Mouse (Mus musculus) limb, embryonic 14.5 days (tissue): ENCODE results near the gene Slc39a3. TPM values are rescaled to one million over a fixed set of nuclear protein-coding genes. Genes with fewer than 3 reads are reported as not detected.

Experiments used
- ATAC-seq: fragments of 200-750 bp; cut with Nextera tagmentation; 2 replicates; pipeline ENCODE4 v1.8.0; 2017; ENCODE audit warnings: low read depth, moderate number of reproducible peaks, moderate TSS enrichment; ENCODE audit not compliant: low FRiP score
- DNase-seq: peaks from one replicate; pipeline ENCODE4 v3.0.0-alpha.2; 2015; ENCODE audit warnings: low spot score
- H3K27ac ChIP-seq: fragments of 300-500 bp; sonication (generic); replicated peaks from 2 replicates; pipeline ENCODE4 v1.5.1; 2014; ENCODE audit warnings: low read depth, mild to moderate bottlenecking, low read length, moderate library complexity, mixed read lengths
- H3K27me3 ChIP-seq: fragments of 300-500 bp; sonication (generic); 2 replicates; pipeline ENCODE4 v1.6.1; 2014; ENCODE audit warnings: low read length, mixed read lengths; ENCODE audit not compliant: control insufficient read depth, insufficient read depth
- H3K36me3 ChIP-seq: fragments of 300-500 bp; sonication (generic); 2 replicates; pipeline ENCODE4 v1.6.1; 2014; ENCODE audit warnings: mild to moderate bottlenecking, low read length, moderate library complexity, mixed read lengths; ENCODE audit not compliant: control insufficient read depth, insufficient read depth
- H3K4me1 ChIP-seq: fragments of 300-500 bp; sonication (generic); 2 replicates; pipeline ENCODE4 v1.6.1; 2014; ENCODE audit warnings: antibody characterized with exemption, low read length, mixed read lengths; ENCODE audit not compliant: control insufficient read depth, insufficient read depth
- H3K4me2 ChIP-seq: fragments of 300-500 bp; sonication (generic); replicated peaks from 2 replicates; pipeline ENCODE4 v1.6.1; 2014; ENCODE audit warnings: low read depth, mild to moderate bottlenecking, low read length, moderate library complexity; ENCODE audit not compliant: severe bottlenecking
- H3K4me3 ChIP-seq: fragments of 300-500 bp; sonication (generic); replicated peaks from 2 replicates; pipeline ENCODE4 v1.5.1; 2014; ENCODE audit warnings: low read length
- H3K9ac ChIP-seq: fragments of 300-500 bp; sonication (generic); 2 replicates; pipeline ENCODE4 v1.6.1; 2014; ENCODE audit warnings: mild to moderate bottlenecking, low read depth, low read length, moderate library complexity; ENCODE audit not compliant: severe bottlenecking
- H3K9me3 ChIP-seq: fragments of 300-500 bp; sonication (generic); 2 replicates; pipeline ENCODE4 v1.6.1; 2016; ENCODE audit warnings: low read length; ENCODE audit not compliant: control insufficient read depth
- POLR2A ChIP-seq: fragments of 200-500 bp; IDR thresholded peaks from 2 replicates; pipeline ENCODE4 v1.8.0; 2012; ENCODE audit warnings: inconsistent platforms, mild to moderate bottlenecking, moderate library complexity, borderline replicate concordance; ENCODE audit not compliant: insufficient read depth, insufficient read length; ENCODE audit errors: extremely low read depth
- WGBS: fragments of 180-500 bp; shearing (Covaris S2); extraction: QIAGEN DNeasy Blood & Tissue Kit; methylation state at CpG from one replicate; pipeline ENCODE4 v1.1.7; 2014; 5-methylcytosine and 5-hydroxymethylcytosine counted together
- polyA plus RNA-seq, 2 experiments: library from polyadenylated mRNA; depleted of rRNA in 1 of 2; stranded (reverse) in 1 of 2; unstranded in 1 of 2; fragments of >200 nt; fragmentation: Nextera tagmentation in 1 of 2; extraction: Ambion mirVana in 1 of 2; gene quantifications; 2 replicates each; pipeline versions ENCODE4 v1.2.1 to v1.2.3; 2012 to 2014

Gene Slc39a3
- polyA plus RNA-seq, 2 experiments = 12.8 to 25.9 TPM

DNA sequence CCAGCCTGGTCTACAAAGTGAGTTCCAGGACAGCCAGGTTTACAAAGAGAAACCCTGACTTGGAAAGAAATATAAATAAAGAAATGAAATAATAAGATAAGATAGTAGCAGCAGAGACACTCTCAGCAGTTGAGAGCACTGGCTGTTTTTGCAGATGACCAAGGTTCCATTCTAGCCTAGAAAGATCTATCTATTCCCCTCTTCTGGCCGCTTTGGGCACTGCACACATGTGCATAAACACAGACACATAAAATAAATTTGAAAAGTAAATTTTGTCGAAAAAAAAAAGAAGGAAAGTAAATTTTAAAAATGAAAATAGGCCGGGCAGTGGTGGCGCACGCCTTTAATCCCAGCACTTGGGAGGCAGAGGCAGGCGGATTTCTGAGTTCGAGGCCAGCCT lies 975 bp downstream of the Slc39a3 start:
- no peak overlapping the region for H3K27ac ChIP-seq
- no peak for TF ChIP-seq POLR2A
- DNase-seq (no peak), ATAC-seq (no peak)
- 72% methylated on average over 7 of the region's 7 CpGs for WGBS
- H3K4me3 ChIP-seq = no peak overlapping the region
- H3K36me3 ChIP-seq = peaks cover 8% of the 10 kb centered on the region
- H3K27me3 ChIP-seq = no peaks in the 10 kb centered on the region
- no peak overlapping the region for H3K9ac ChIP-seq
- no peak overlapping the region for H3K4me2 ChIP-seq
- H3K9me3 ChIP-seq = no peaks in the 10 kb centered on the region
- no peaks in the 10 kb centered on the region for H3K4me1 ChIP-seq

GRCm38 (mm10) chr10:81033586-81033985 lies 3.6 kb downstream of the Slc39a3 start:
- H3K4me1 ChIP-seq = no peaks in the 10 kb centered on the region
- no peak overlapping the region for H3K27ac ChIP-seq
- H3K4me3 ChIP-seq = no peak overlapping the region
- peaks cover 23% of the 10 kb centered on the region for H3K36me3 ChIP-seq
- no peaks in the 10 kb centered on the region for H3K9me3 ChIP-seq
- no peak overlapping the region for H3K4me2 ChIP-seq
- DNase-seq (no peak), ATAC-seq (no peak)
- TF ChIP-seq POLR2A = no peak
- 85% methylated on average over 10 of the region's 10 CpGs for WGBS
- H3K27me3 ChIP-seq = no peaks in the 10 kb centered on the region
- no peak overlapping the region for H3K9ac ChIP-seq

- no peaks in the 10 kb centered on the region for H3K9me3 ChIP-seq
- no peak overlapping the region for H3K27ac ChIP-seq
- H3K27me3 ChIP-seq = peaks cover 17% of the 10 kb centered on the region; the same call in 1 of the 2 replicates
- H3K4me1 ChIP-seq = no peaks in the 10 kb centered on the region
- H3K9ac ChIP-seq = no peak overlapping the region
- H3K4me2 ChIP-seq = no peak overlapping the region
- no peak for TF ChIP-seq POLR2A
- no peak; the same call in 1 of the 2 replicates for ATAC-seq
- no peak for DNase-seq
- 64% methylated on average over 10 of the region's 10 CpGs for WGBS
- peaks cover 23% of the 10 kb centered on the region for H3K36me3 ChIP-seq
- no peak overlapping the region for H3K4me3 ChIP-seq
Observed at GRCm38 (mm10) chr10:81029031-81029430, 8.2 kb downstream of the Slc39a3 start.

- ATAC-seq (no peak), DNase-seq (no peak)
- Histone ChIP-seq H3K9me3 (no peaks in the 10 kb centered on the region), H3K9ac (no peak overlapping the region), H3K27me3 (peaks cover 19% of the 10 kb centered on the region; the same call in 1 of the 2 replicates), H3K4me3 (no peak overlapping the region), H3K4me2 (no peak overlapping the region), H3K4me1 (no peaks in the 10 kb centered on the region), H3K36me3 (peaks cover 23% of the 10 kb centered on the region), H3K27ac (no peak overlapping the region)
- no peak for TF ChIP-seq POLR2A
Observed at GRCm38 (mm10) chr10:81028219-81028618, 9.0 kb downstream of the Slc39a3 start.

- Histone ChIP-seq H3K27ac (no peak overlapping the region), H3K36me3 (peaks cover 20% of the 10 kb centered on the region), H3K4me1 (no peaks in the 10 kb centered on the region), H3K27me3 (peaks cover 24% of the 10 kb centered on the region), H3K4me3 (no peak overlapping the region), H3K9ac (no peak overlapping the region), H3K9me3 (no peaks in the 10 kb centered on the region), H3K4me2 (no peak overlapping the region)
- WGBS = 66% methylated on average over 4 of the region's 4 CpGs
- TF ChIP-seq POLR2A = no peak
- no peak for ATAC-seq
- DNase-seq = no peak
Observed at GRCm38 (mm10) chr10:81027331-81027730, 9.9 kb downstream of the Slc39a3 start.

- ATAC-seq = no peak
- Histone ChIP-seq H3K27ac (no peak overlapping the region), H3K4me1 (no peaks in the 10 kb centered on the region), H3K4me2 (no peak overlapping the region), H3K27me3 (peaks cover 29% of the 10 kb centered on the region), H3K9ac (no peak overlapping the region), H3K9me3 (no peaks in the 10 kb centered on the region), H3K4me3 (no peak overlapping the region), H3K36me3 (peaks cover 17% of the 10 kb centered on the region)
- no peak for DNase-seq
- TF ChIP-seq POLR2A = no peak
- WGBS = 90% methylated on average over 5 of the region's 5 CpGs
Observed at GRCm38 (mm10) chr10:81026857-81027256, 10.4 kb downstream of the Slc39a3 start.
